Mouse (Mus musculus) splenic B cell, adult 2 months (primary cell): ENCODE results near the gene Nmnat3.

Source experiments
- DNase-seq: peaks from one replicate; pipeline ENCODE4 v3.0.0-alpha.2; 2011; ENCODE audit warnings: low read depth, low spot score
- H3K27me3 ChIP-seq: 2 replicates; pipeline ENCODE4 v1.6.1; 2012; ENCODE audit warnings: mild to moderate bottlenecking, low read length, moderate library complexity, mixed read lengths; ENCODE audit not compliant: control insufficient read depth, poor library complexity, insufficient read depth, severe bottlenecking
- H3K36me3 ChIP-seq: 2 replicates; pipeline ENCODE4 v1.6.1; 2012; ENCODE audit warnings: mild to moderate bottlenecking, low read length, moderate library complexity, mixed read lengths; ENCODE audit not compliant: control insufficient read depth, poor library complexity, insufficient read depth, severe bottlenecking

The Nmnat3 gene

GRCm38 (mm10) chr9:98367333-98367962 lies 80.2 kb downstream of the Nmnat3 start:
- no peaks in the 10 kb centered on the region for H3K27me3 ChIP-seq
- H3K36me3 ChIP-seq = no peaks in the 10 kb centered on the region
- DNase-seq = no peak

DNA sequence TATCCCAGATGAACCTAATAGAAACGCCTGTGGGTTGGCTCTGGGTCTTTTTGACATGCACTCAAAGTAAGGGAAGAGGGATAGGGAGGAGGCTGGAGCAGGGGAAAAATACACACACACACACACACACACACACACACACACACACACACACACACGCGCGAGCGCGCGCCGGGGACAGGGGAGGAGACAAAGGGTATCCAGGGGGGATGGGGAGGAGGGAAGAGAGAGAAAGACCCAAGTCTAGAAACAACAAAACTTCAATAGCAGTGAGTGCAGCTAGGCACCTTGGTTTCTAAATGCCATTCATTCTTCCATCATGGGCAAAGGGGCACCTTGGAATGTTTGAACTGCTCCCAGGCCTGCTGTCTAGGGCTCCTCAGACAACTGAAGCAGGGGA lies 82.5 kb downstream of the Nmnat3 start:
- Histone ChIP-seq H3K36me3 (no peaks in the 10 kb centered on the region), H3K27me3 (no peaks in the 10 kb centered on the region)
- no peak for DNase-seq

DNA sequence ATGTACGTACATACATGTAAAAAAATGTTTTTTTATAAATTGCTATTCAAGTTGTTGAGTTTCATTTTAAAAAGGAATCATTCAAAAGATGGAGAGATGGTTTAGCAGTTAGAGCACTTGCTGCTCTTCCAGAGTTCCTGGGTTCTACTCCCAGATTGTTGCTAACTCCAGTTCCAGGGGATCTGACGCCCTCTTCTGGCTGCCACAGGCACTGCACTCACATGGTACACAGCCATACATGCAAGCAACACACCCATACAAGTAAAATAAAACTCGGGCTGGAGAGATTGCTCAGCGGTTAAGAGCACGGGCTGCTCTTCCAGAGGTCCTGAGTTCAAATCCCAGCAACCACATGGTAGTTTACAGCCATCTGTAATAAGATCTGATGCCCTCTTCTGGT lies 86.1 kb downstream of the Nmnat3 start:
- Histone ChIP-seq H3K36me3 (no peaks in the 10 kb centered on the region), H3K27me3 (no peaks in the 10 kb centered on the region)
- DNase-seq = no peak

GRCm38 (mm10) chr9:98374897-98375296 lies 87.7 kb downstream of the Nmnat3 start:
- no peaks in the 10 kb centered on the region for H3K36me3 ChIP-seq
- no peak for DNase-seq
- H3K27me3 ChIP-seq = no peaks in the 10 kb centered on the region

DNA sequence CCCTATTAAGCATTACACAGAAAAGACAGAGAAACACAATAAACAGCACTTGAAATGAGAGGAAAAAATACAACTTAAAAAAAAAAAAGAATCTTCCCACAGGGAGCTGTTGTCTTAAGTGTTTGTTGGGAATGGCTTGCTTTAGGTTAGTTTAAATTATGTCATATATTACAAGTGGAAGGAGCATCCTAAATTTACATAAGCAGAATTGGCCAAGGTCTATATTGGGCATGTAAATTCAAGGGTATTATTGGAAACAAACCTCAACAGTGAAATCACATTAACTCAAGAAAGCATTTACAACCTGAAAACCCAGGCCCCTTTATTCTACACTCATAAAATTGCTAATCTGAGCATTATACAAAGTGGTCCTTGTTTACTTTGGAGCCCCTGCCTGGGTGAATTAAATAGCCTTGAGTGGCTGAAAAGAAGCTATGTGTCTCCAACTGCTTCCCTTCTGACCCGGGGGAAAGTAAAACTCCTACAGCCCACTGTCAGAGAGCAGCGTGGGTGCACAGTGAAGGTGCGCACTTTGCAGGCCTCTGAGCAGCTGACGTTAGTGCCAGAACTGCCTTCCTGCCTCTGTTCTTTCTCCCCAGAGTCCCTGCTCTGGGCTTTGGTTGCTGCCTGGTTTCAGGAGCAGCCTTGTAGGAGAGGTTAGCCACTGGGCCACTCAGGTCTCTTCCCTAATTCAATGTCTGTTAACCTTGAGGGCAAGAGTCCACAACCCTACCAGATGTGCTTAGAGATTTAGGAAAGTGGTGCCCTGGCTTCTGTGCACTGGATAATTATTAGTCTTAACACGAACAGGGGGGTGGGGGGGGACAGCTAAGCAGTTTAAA lies 88.3 kb downstream of the Nmnat3 start:
- no peaks in the 10 kb centered on the region for H3K36me3 ChIP-seq
- no peaks in the 10 kb centered on the region for H3K27me3 ChIP-seq
- no peak for DNase-seq

- DNase-seq = no peak
- Histone ChIP-seq H3K27me3 (no peaks in the 10 kb centered on the region), H3K36me3 (no peaks in the 10 kb centered on the region)
Observed at GRCm38 (mm10) chr9:98379736-98380135, 92.5 kb downstream of the Nmnat3 start.

- no peaks in the 10 kb centered on the region for H3K36me3 ChIP-seq
- DNase-seq = no peak
- no peaks in the 10 kb centered on the region for H3K27me3 ChIP-seq
Observed at GRCm38 (mm10) chr9:98380593-98380992, 93.4 kb downstream of the Nmnat3 start.

GRCm38 (mm10) chr9:98387741-98388632 lies 100.8 kb downstream of the Nmnat3 start:
- H3K36me3 ChIP-seq = no peaks in the 10 kb centered on the region
- H3K27me3 ChIP-seq = no peaks in the 10 kb centered on the region
- DNase-seq = no peak

DNA sequence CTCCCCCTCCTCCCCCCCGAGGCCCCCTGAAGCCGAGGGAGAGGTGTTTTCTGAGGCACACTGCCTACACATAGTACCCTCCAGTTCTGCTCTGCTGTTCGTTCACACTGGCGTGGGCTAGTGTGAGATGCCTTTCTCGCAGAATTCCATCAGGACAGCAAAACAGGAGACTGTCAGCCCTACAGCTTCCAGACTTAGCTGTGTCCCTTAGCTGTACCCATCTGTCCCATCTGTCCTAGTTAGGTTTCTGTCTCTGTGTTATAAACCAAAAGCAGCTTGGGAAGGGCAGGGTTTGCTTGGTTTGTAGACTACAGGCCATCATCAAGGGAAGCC lies 101.4 kb downstream of the Nmnat3 start:
- H3K36me3 ChIP-seq = no peaks in the 10 kb centered on the region
- DNase-seq = no peak
- H3K27me3 ChIP-seq = no peaks in the 10 kb centered on the region

- no peaks in the 10 kb centered on the region for H3K36me3 ChIP-seq
- DNase-seq = no peak
- no peaks in the 10 kb centered on the region for H3K27me3 ChIP-seq
Observed at GRCm38 (mm10) chr9:98393496-98393895, 106.3 kb downstream of the Nmnat3 start.

GRCm38 (mm10) chr9:98397211-98397610 lies 110.0 kb downstream of the Nmnat3 start:
- Histone ChIP-seq H3K36me3 (no peaks in the 10 kb centered on the region; the same call in 1 of the 2 replicates), H3K27me3 (no peaks in the 10 kb centered on the region)
- DNase-seq = no peak

DNA sequence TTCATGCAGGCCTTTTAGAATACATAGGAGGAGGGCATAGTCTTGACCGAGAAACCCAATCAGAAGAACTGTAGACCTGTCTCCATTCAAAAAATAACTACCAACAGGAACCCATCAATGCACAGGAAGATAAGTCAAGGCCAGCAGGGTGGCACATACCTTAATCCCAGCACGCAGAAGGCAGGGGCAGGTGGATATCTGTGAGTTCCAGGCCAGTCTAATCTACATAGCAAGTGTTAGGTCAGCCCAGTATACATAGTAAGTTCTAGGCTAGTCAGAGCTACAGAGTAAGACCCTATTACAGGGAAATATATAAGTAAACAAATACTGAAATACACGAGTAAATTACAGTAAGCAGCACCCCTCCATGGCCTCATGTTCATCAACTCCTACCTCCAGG lies 110.6 kb downstream of the Nmnat3 start:
- H3K27me3 ChIP-seq = no peaks in the 10 kb centered on the region
- no peak for DNase-seq
- no peaks in the 10 kb centered on the region; the same call in 1 of the 2 replicates for H3K36me3 ChIP-seq

- DNase-seq = no peak
- no peaks in the 10 kb centered on the region for H3K27me3 ChIP-seq
- no peaks in the 10 kb centered on the region; the same call in 1 of the 2 replicates for H3K36me3 ChIP-seq
Observed at GRCm38 (mm10) chr9:98400185-98400894, 113.1 kb downstream of the Nmnat3 start.

DNA sequence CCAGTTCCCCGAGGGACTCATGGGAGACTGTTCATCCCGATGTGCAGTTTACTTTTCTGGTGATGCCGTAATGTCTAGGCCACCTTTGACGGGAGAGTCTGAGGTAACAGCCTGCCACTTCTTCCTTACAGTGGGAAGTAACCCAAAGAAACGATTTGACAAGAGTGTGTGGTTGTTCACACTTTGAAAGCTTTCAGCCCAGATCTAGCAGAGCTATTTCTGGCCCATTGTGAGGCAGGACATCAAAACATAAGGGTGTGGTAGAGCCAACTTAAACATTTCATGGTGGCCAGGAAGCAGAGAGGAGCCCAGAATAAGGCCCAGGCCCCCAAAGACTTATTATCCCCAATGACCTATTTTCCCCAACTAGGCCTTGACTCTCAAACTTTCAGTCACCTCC lies 114.4 kb downstream of the Nmnat3 start:
- H3K36me3 ChIP-seq = no peaks in the 10 kb centered on the region; the same call in 1 of the 2 replicates

More for the DNA sequence above, 114.4 kb downstream of the Nmnat3 start:
- DNase-seq = no peak
- no peaks in the 10 kb centered on the region for H3K27me3 ChIP-seq
